32 mouse cellular contexts compared by ENCODE assay signal in genomic region chr14:119061811-119062210, GRCm38 (mm10).
"Had no signal": no experiment of that assay in that cellular context is flagged by ENCODE, and none has a peak within 500 bp of the region (broad histone marks: within the 10 kb centered on the region; RNA-seq: fewer than 3 reads in every experiment).

No protein-coding gene starts in this region.

- H3K4me2 ChIP-seq: limb, embryonic 12.5 days; limb, embryonic 13.5 days; limb, embryonic 15.5 days; liver, embryonic 11.5 days; liver, embryonic 12.5 days; liver, embryonic 13.5 days; liver, embryonic 15.5 days; lung, embryonic 14.5 days; lung, embryonic 15.5 days; midbrain, embryonic 11.5 days; midbrain, embryonic 12.5 days; midbrain, embryonic 13.5 days; midbrain, embryonic 15.5 days; neural tube, embryonic 12.5 days had no signal

- H3K4me1 ChIP-seq: limb, embryonic 10.5 days; limb, embryonic 12.5 days; limb, embryonic 13.5 days; limb, embryonic 15.5 days; liver, embryonic 12.5 days; liver, embryonic 13.5 days; liver, embryonic 15.5 days; lung, embryonic 15.5 days; megakaryocyte, embryonic 14.5 days; midbrain, embryonic 10.5 days; midbrain, embryonic 12.5 days; midbrain, embryonic 13.5 days; midbrain, embryonic 15.5 days; neural tube, embryonic 12.5 days had no signal

- H3K27ac ChIP-seq: limb, embryonic 10.5 days; limb, embryonic 12.5 days; limb, embryonic 13.5 days; limb, embryonic 15.5 days; liver, embryonic 12.5 days; liver, embryonic 13.5 days; liver, embryonic 14.5 days; liver, embryonic 15.5 days; lung, embryonic 15.5 days; macrophage; midbrain, embryonic 10.5 days; midbrain, embryonic 12.5 days; midbrain, embryonic 13.5 days; midbrain, embryonic 15.5 days; neural tube, embryonic 12.5 days had no signal

- DNase-seq: left cerebral cortex, postnatal 4 days; liver; liver, embryonic 13.5 days; liver, postnatal 0 days; lung, adult 18-20 months; lung, adult 2 months; lung, embryonic 14.5 days; lung, postnatal 10 days; lung, postnatal 14 days; lung, postnatal 36 days; lung, postnatal 4 days; midbrain, embryonic 14.5 days had no signal

- H3K36me3 ChIP-seq: liver, embryonic 13.5 days; liver, embryonic 15.5 days had no signal

- H3K9ac ChIP-seq: limb, embryonic 12.5 days; limb, embryonic 13.5 days; limb, embryonic 15.5 days; liver, embryonic 12.5 days; liver, embryonic 13.5 days; liver, embryonic 14.5 days; liver, embryonic 15.5 days; liver, postnatal 0 days; lung, embryonic 14.5 days; lung, embryonic 15.5 days; midbrain, embryonic 12.5 days; midbrain, embryonic 13.5 days; midbrain, embryonic 15.5 days; neural tube, embryonic 12.5 days had no signal

- H3K9me3 ChIP-seq: limb, embryonic 10.5 days; limb, embryonic 12.5 days; limb, embryonic 13.5 days; limb, embryonic 15.5 days; liver, embryonic 12.5 days; liver, embryonic 13.5 days; liver, embryonic 15.5 days; lung, embryonic 15.5 days; megakaryocyte, embryonic 14.5 days; midbrain, embryonic 10.5 days; midbrain, embryonic 12.5 days; midbrain, embryonic 13.5 days; midbrain, embryonic 15.5 days; neural tube, embryonic 12.5 days had no signal

- H3K27me3 ChIP-seq: limb, embryonic 12.5 days; limb, embryonic 13.5 days; limb, embryonic 15.5 days; liver, embryonic 12.5 days; liver, embryonic 13.5 days; liver, embryonic 15.5 days; lung, embryonic 15.5 days; megakaryocyte, embryonic 14.5 days; midbrain, embryonic 12.5 days; midbrain, embryonic 13.5 days; midbrain, embryonic 15.5 days; neural tube, embryonic 12.5 days had no signal

- H3K4me3 ChIP-seq: limb, embryonic 10.5 days; limb, embryonic 12.5 days; limb, embryonic 13.5 days; limb, embryonic 15.5 days; liver, embryonic 12.5 days; liver, embryonic 13.5 days; liver, embryonic 15.5 days; lung, embryonic 15.5 days; megakaryocyte, embryonic 14.5 days; midbrain, embryonic 10.5 days; midbrain, embryonic 12.5 days; midbrain, embryonic 13.5 days; midbrain, embryonic 15.5 days; myocyte; neural tube, embryonic 12.5 days had no signal

- ATAC-seq: liver, embryonic 12.5 days; liver, postnatal 0 days; lung, postnatal 0 days; midbrain, embryonic 13.5 days; midbrain, embryonic 15.5 days; midbrain, embryonic 16.5 days had no signal
